Mouse (Mus musculus) adrenal gland, adult (tissue): Measurements from ENCODE around the gene Erbb4.
"Not testable (repeated sequence)": the region's sequence is repeated elsewhere in the genome, so short reads cannot be mapped to it uniquely, and the experiment has no call there.

ENCODE experiments used
- DNase-seq, 2 experiments: peaks; one replicate each; pipeline ENCODE4 v3.0.0; 2022 to 2023; ENCODE audit warnings: low spot score in 1 of 2; ENCODE audit not compliant: inconsistent age in 2 of 2

The Erbb4 gene

GRCm38 (mm10) chr1:68872976-68873634, 234.8 kb downstream of the Erbb4 start:
- no peak for DNase-seq

GRCm38 (mm10) chr1:68860341-68860740, 247.5 kb downstream of the Erbb4 start:
- no peak for DNase-seq

GRCm38 (mm10) chr1:68859480-68859879, 248.4 kb downstream of the Erbb4 start:
- DNase-seq: no peak

- DNase-seq: no peak
Observed at GRCm38 (mm10) chr1:68839352-68839751, 268.5 kb downstream of the Erbb4 start.

GRCm38 (mm10) chr1:68834686-68835085, 273.2 kb downstream of the Erbb4 start:
- no peak for DNase-seq

- no peak for DNase-seq
Observed at GRCm38 (mm10) chr1:68832101-68832500, 275.8 kb downstream of the Erbb4 start.

- no peak for DNase-seq
Observed at GRCm38 (mm10) chr1:68831575-68831974, 276.3 kb downstream of the Erbb4 start.

- no peak for DNase-seq
Observed at GRCm38 (mm10) chr1:68830501-68831239, 277.2 kb downstream of the Erbb4 start.

GRCm38 (mm10) chr1:68823116-68823644, 284.7 kb downstream of the Erbb4 start:
- no peak for DNase-seq

- no peak for DNase-seq
Observed at GRCm38 (mm10) chr1:68806711-68807110, 301.1 kb downstream of the Erbb4 start.

GRCm38 (mm10) chr1:68787409-68788015, 320.3 kb downstream of the Erbb4 start:
- DNase-seq: no peak

GRCm38 (mm10) chr1:68780653-68781052, 327.2 kb downstream of the Erbb4 start:
- DNase-seq: no peak

- no peak for DNase-seq
Observed at GRCm38 (mm10) chr1:68780032-68780431, 327.8 kb downstream of the Erbb4 start.

- not testable (repeated sequence) for DNase-seq
Observed at GRCm38 (mm10) chr1:68766095-68766494, 341.8 kb downstream of the Erbb4 start.

GRCm38 (mm10) chr1:68762456-68762855, 345.4 kb downstream of the Erbb4 start:
- no peak for DNase-seq

- DNase-seq: no peak
Observed at GRCm38 (mm10) chr1:68748976-68749375, 358.9 kb downstream of the Erbb4 start.

GRCm38 (mm10) chr1:68681478-68681877, 426.4 kb downstream of the Erbb4 start:
- no peak for DNase-seq

- no peak for DNase-seq
Observed at GRCm38 (mm10) chr1:68674667-68675066, 433.2 kb downstream of the Erbb4 start.

GRCm38 (mm10) chr1:68666831-68667601, 440.8 kb downstream of the Erbb4 start:
- no peak for DNase-seq

- no peak for DNase-seq
Observed at GRCm38 (mm10) chr1:68590475-68590874, 517.4 kb downstream of the Erbb4 start.
